Mouse (Mus musculus): ENCODE data around the gene Ctdnep1. TPM values are rescaled to one million over a fixed set of nuclear protein-coding genes. Genes with fewer than 3 reads are reported as not detected.

Gene Ctdnep1
- polyA plus RNA-seq, 1 experiment from 2014 or later = 27.1 TPM

GRCm38 (mm10) chr11:70001159-70001558 is 20.2 kb downstream of the Ctdnep1 start:
- peaks cover 30% of the 10 kb centered on the region for H3K36me3 ChIP-seq
- no peaks in the 10 kb centered on the region for H3K9me3 ChIP-seq
- no peaks in the 10 kb centered on the region for H3K27me3 ChIP-seq
- peak overlapping the region; percentile 75 for H3K4me3 ChIP-seq
- no peak for ATAC-seq (ENCODE audit: low FRiP score, low read depth)
- H3K27ac ChIP-seq (replicated peaks) = peak overlapping the region; percentile 98
- peaks cover 57% of the 10 kb centered on the region for H3K4me1 ChIP-seq (replicated peaks)
- peak overlapping the region; percentile 74 for H3K9ac ChIP-seq
- peak overlapping the region; percentile 86 for H3K4me2 ChIP-seq
- 8% methylated on average over 8 of the region's 8 CpGs for WGBS

GRCm38 (mm10) chr11:70001865-70002264 is 20.9 kb downstream of the Ctdnep1 start:
- H3K27ac ChIP-seq (replicated peaks) = 0 out of 2 replicates have a peak overlapping the region, but pooled peaks have one; percentile 98
- H3K36me3 ChIP-seq = peaks cover 37% of the 10 kb centered on the region
- H3K4me3 ChIP-seq = peak overlapping the region; percentile 75
- peak overlapping the region; percentile 86 for H3K4me2 ChIP-seq
- peak overlapping the region; percentile 74 for H3K9ac ChIP-seq
- ATAC-seq (ENCODE audit: low FRiP score, low read depth) = no peak
- no peaks in the 10 kb centered on the region for H3K9me3 ChIP-seq
- peaks cover 57% of the 10 kb centered on the region for H3K4me1 ChIP-seq (replicated peaks)
- no peaks in the 10 kb centered on the region for H3K27me3 ChIP-seq

- ATAC-seq (ENCODE audit: low FRiP score, low read depth) = no peak
- Histone ChIP-seq H3K4me2 (peak overlapping the region; percentile 86), H3K4me1 (replicated peaks) (peaks cover 53% of the 10 kb centered on the region), H3K27me3 (no peaks in the 10 kb centered on the region), H3K4me3 (peak overlapping the region; percentile 75), H3K27ac (replicated peaks) (no peak overlapping the region), H3K9ac (peak overlapping the region; percentile 13; the same call in 1 of the 2 replicates), H3K36me3 (peaks cover 43% of the 10 kb centered on the region), H3K9me3 (no peaks in the 10 kb centered on the region)
- 94% methylated on average over 2 of the region's 2 CpGs for WGBS
Measured at GRCm38 (mm10) chr11:70002471-70002870, 21.5 kb downstream of the Ctdnep1 start.

- no peak for ATAC-seq (ENCODE audit: low FRiP score, low read depth)
- no peaks in the 10 kb centered on the region for H3K9me3 ChIP-seq
Measured at GRCm38 (mm10) chr11:70005521-70005920, 24.6 kb downstream of the Ctdnep1 start.

GRCm38 (mm10) chr11:70010033-70010432 is 29.1 kb downstream of the Ctdnep1 start:
- WGBS = 85% methylated on average over 6 of the region's 6 CpGs
- Histone ChIP-seq H3K27ac (replicated peaks) (no peak overlapping the region), H3K27me3 (no peaks in the 10 kb centered on the region), H3K4me1 (replicated peaks) (peaks cover 13% of the 10 kb centered on the region), H3K4me2 (no peak overlapping the region), H3K9me3 (no peaks in the 10 kb centered on the region), H3K9ac (no peak overlapping the region), H3K36me3 (peaks cover 75% of the 10 kb centered on the region), H3K4me3 (no peak overlapping the region)
- ATAC-seq (ENCODE audit: low FRiP score, low read depth) = no peak

More at GRCm38 (mm10) chr11:70005521-70005920, 24.6 kb downstream of the Ctdnep1 start:
- no peak overlapping the region for H3K4me2 ChIP-seq
- no peak overlapping the region for H3K9ac ChIP-seq
- no peak overlapping the region for H3K27ac ChIP-seq (replicated peaks)
- peaks cover 33% of the 10 kb centered on the region for H3K4me1 ChIP-seq (replicated peaks)
- no peaks in the 10 kb centered on the region for H3K27me3 ChIP-seq
- H3K36me3 ChIP-seq = peaks cover 50% of the 10 kb centered on the region
- H3K4me3 ChIP-seq = no peak overlapping the region
- 51% methylated on average over 5 of the region's 5 CpGs for WGBS

GRCm38 (mm10) chr11:70010548-70010947 is 29.6 kb downstream of the Ctdnep1 start:
- Histone ChIP-seq H3K27me3 (no peaks in the 10 kb centered on the region), H3K9ac (no peak overlapping the region), H3K9me3 (no peaks in the 10 kb centered on the region), H3K4me1 (replicated peaks) (peaks cover 16% of the 10 kb centered on the region), H3K4me3 (no peak overlapping the region), H3K27ac (replicated peaks) (no peak overlapping the region), H3K4me2 (no peak overlapping the region), H3K36me3 (peaks cover 71% of the 10 kb centered on the region)
- 89% methylated on average over 12 of the region's 12 CpGs for WGBS
- no peak for ATAC-seq (ENCODE audit: low FRiP score, low read depth)

- H3K36me3 ChIP-seq = peaks cover 69% of the 10 kb centered on the region
- H3K4me2 ChIP-seq = no peak overlapping the region
- H3K27me3 ChIP-seq = no peaks in the 10 kb centered on the region
- no peak overlapping the region for H3K27ac ChIP-seq (replicated peaks)
- H3K9me3 ChIP-seq = no peaks in the 10 kb centered on the region
- 77% methylated on average over 10 of the region's 10 CpGs for WGBS
- H3K4me3 ChIP-seq = no peak overlapping the region
- no peak for ATAC-seq (ENCODE audit: low FRiP score, low read depth)
- no peak overlapping the region for H3K9ac ChIP-seq
- H3K4me1 ChIP-seq (replicated peaks) = peaks cover 17% of the 10 kb centered on the region
Measured at GRCm38 (mm10) chr11:70010961-70011360, 30.0 kb downstream of the Ctdnep1 start.

- no peak overlapping the region for H3K9ac ChIP-seq
- H3K4me3 ChIP-seq = no peak overlapping the region
- H3K27ac ChIP-seq (replicated peaks) = no peak overlapping the region
- ATAC-seq (ENCODE audit: low FRiP score, low read depth) = no peak
- no peaks in the 10 kb centered on the region for H3K9me3 ChIP-seq
- H3K27me3 ChIP-seq = no peaks in the 10 kb centered on the region
- no peak overlapping the region for H3K4me2 ChIP-seq
- H3K4me1 ChIP-seq (replicated peaks) = peaks cover 28% of the 10 kb centered on the region
- WGBS = 86% methylated on average over 9 of the region's 9 CpGs
- H3K36me3 ChIP-seq = peaks cover 50% of the 10 kb centered on the region
Measured at GRCm38 (mm10) chr11:70012931-70013330, 32.0 kb downstream of the Ctdnep1 start.

- no peak for ATAC-seq (ENCODE audit: low FRiP score, low read depth)
- Histone ChIP-seq H3K9ac (no peak overlapping the region), H3K4me1 (replicated peaks) (peaks cover 30% of the 10 kb centered on the region), H3K4me3 (no peak overlapping the region), H3K27me3 (no peaks in the 10 kb centered on the region), H3K4me2 (no peak overlapping the region), H3K36me3 (peaks cover 45% of the 10 kb centered on the region), H3K9me3 (no peaks in the 10 kb centered on the region), H3K27ac (replicated peaks) (no peak overlapping the region)
- 75% methylated on average over 3 of the region's 3 CpGs for WGBS
Measured at GRCm38 (mm10) chr11:70013408-70013807, 32.5 kb downstream of the Ctdnep1 start.

GRCm38 (mm10) chr11:70014051-70014450 is 33.1 kb downstream of the Ctdnep1 start:
- no peak for ATAC-seq (ENCODE audit: low FRiP score, low read depth)
- H3K4me1 ChIP-seq (replicated peaks) = peaks cover 34% of the 10 kb centered on the region
- WGBS = 72% methylated on average over 5 of the region's 5 CpGs
- no peaks in the 10 kb centered on the region for H3K9me3 ChIP-seq
- no peak overlapping the region for H3K27ac ChIP-seq (replicated peaks)
- no peaks in the 10 kb centered on the region for H3K27me3 ChIP-seq
- no peak overlapping the region for H3K9ac ChIP-seq
- H3K36me3 ChIP-seq = peaks cover 40% of the 10 kb centered on the region
- H3K4me3 ChIP-seq = no peak overlapping the region
- H3K4me2 ChIP-seq = peak overlapping the region; percentile 74

- Histone ChIP-seq H3K4me2 (peak within 1 kb of the TSS; percentile 74), H3K4me3 (peak within 1 kb of the TSS; percentile 61), H3K4me1 (replicated peaks) (peaks cover 44% of the 10 kb centered on the region), H3K9ac (peak within 1 kb of the TSS; percentile 78), H3K27ac (replicated peaks) (peak within 1 kb of the TSS; percentile 72), H3K9me3 (no peaks in the 10 kb centered on the region), H3K36me3 (peaks cover 30% of the 10 kb centered on the region), H3K27me3 (no peaks in the 10 kb centered on the region)
- whole genome bisulfite sequencing = under 1% methylated on average over 35 of the region's 35 CpGs
- ATAC-seq (ENCODE audit: low FRiP score, low read depth) = peak; percentile 82
Measured at GRCm38 (mm10) chr11:70014880-70015558, 34.1 kb downstream of the Ctdnep1 start, which contains the start of gene Acadvl. TSS of gene Acadvl (minus strand) at chr11:70015411.

GRCm38 (mm10) chr11:70015677-70016076 is 34.7 kb downstream of the Ctdnep1 start:
- H3K9ac ChIP-seq = no peak overlapping the region; the same call in 1 of the 2 replicates
- H3K27ac ChIP-seq (replicated peaks) = no peak overlapping the region
- H3K4me3 ChIP-seq = peak overlapping the region; percentile 61
- no peaks in the 10 kb centered on the region for H3K9me3 ChIP-seq
- peak overlapping the region; percentile 74 for H3K4me2 ChIP-seq
- H3K27me3 ChIP-seq = no peaks in the 10 kb centered on the region
- ATAC-seq (ENCODE audit: low FRiP score, low read depth) = no peak
- H3K4me1 ChIP-seq (replicated peaks) = peaks cover 50% of the 10 kb centered on the region
- H3K36me3 ChIP-seq = peaks cover 25% of the 10 kb centered on the region
- WGBS = 69% methylated on average over 6 of the region's 6 CpGs

All from hindbrain, embryonic 15.5 days (tissue).